Mouse (Mus musculus) intestine, postnatal 0 days (tissue): Measurements from ENCODE around the gene Prss54. TPM values are rescaled to one million over a fixed set of nuclear protein-coding genes. Genes with fewer than 3 reads are reported as not detected.
"Not testable (repeated sequence)": the region's sequence is repeated elsewhere in the genome, so short reads cannot be mapped to it uniquely, and the experiment has no call there.

Experiments
- ATAC-seq: fragments of 200-750 bp; cut with Nextera tagmentation; 2 replicates; pipeline ENCODE4 v1.8.0; 2017; ENCODE audit warnings: mild to moderate bottlenecking, moderate TSS enrichment, moderate library complexity
- H3K27ac ChIP-seq: fragments of 300-500 bp; sonication (generic); 2 replicates; pipeline ENCODE4 v1.5.1; 2014; ENCODE audit warnings: mild to moderate bottlenecking, low read depth, low read length, moderate library complexity
- H3K27me3 ChIP-seq: fragments of 300-500 bp; sonication (generic); replicated peaks from 2 replicates; pipeline ENCODE4 v1.6.1; 2014; ENCODE audit warnings: low read length, mixed read lengths; ENCODE audit not compliant: control insufficient read depth, insufficient read depth
- H3K36me3 ChIP-seq: fragments of 300-500 bp; sonication (generic); 2 replicates; pipeline ENCODE4 v1.6.1; 2014; ENCODE audit warnings: mild to moderate bottlenecking, moderate library complexity; ENCODE audit not compliant: control insufficient read depth, insufficient read depth
- H3K4me1 ChIP-seq: fragments of 300-500 bp; sonication (generic); replicated peaks from 2 replicates; pipeline ENCODE4 v1.6.1; 2014; ENCODE audit warnings: antibody characterized with exemption, low read length, mixed read lengths; ENCODE audit not compliant: control insufficient read depth, insufficient read depth
- H3K4me2 ChIP-seq: fragments of 300-500 bp; sonication (generic); replicated peaks from 2 replicates; pipeline ENCODE4 v1.6.1; 2014; ENCODE audit warnings: low read depth, mild to moderate bottlenecking, moderate library complexity
- H3K4me3 ChIP-seq: fragments of 300-500 bp; sonication (generic); 2 replicates; pipeline ENCODE4 v1.5.1; 2014; ENCODE audit warnings: low read depth, low read length
- H3K9ac ChIP-seq: fragments of 300-500 bp; sonication (generic); 2 replicates; pipeline ENCODE4 v1.6.1; 2014; ENCODE audit warnings: mild to moderate bottlenecking, low read depth, low read length
- H3K9me3 ChIP-seq: fragments of 300-500 bp; sonication (generic); 2 replicates; pipeline ENCODE4 v1.6.1; 2016; ENCODE audit warnings: mixed run types; ENCODE audit not compliant: control insufficient read depth
- CTCF ChIP-seq: sonication (generic); IDR thresholded peaks from 2 replicates; pipeline ENCODE4 v1.5.1; 2016; ENCODE audit warnings: low read depth, mild to moderate bottlenecking, control low read depth, antibody characterized with exemption, moderate library complexity
- WGBS: fragments of 180-500 bp; shearing (Covaris S2); extraction: QIAGEN DNeasy Blood & Tissue Kit; methylation state at CpG from one replicate; pipeline ENCODE4 v1.1.7; 2014; 5-methylcytosine and 5-hydroxymethylcytosine counted together
- polyA plus RNA-seq: library from polyadenylated mRNA; unstranded; fragments of >200 nt; fragmentation: Nextera tagmentation; extraction: Ambion mirVana; gene quantifications from 2 replicates; pipeline ENCODE4 v1.2.1, GENCODE M21; 2015

The Prss54 gene
- polyA plus RNA-seq, 1 experiment from 2014 or later = not detected

GRCm38 (mm10) chr8:95607210-95607609, 31.1 kb upstream of the Prss54 start:
- no peak for ATAC-seq
- H3K27ac ChIP-seq = no peak overlapping the region
- H3K9me3 ChIP-seq = no peaks in the 10 kb centered on the region
- 63% methylated on average over 9 of the region's 9 CpGs for WGBS
- H3K36me3 ChIP-seq = no peaks in the 10 kb centered on the region
- no peak overlapping the region for H3K4me3 ChIP-seq
- no peak overlapping the region for H3K9ac ChIP-seq
- H3K4me1 ChIP-seq = no peaks in the 10 kb centered on the region
- H3K4me2 ChIP-seq = no peak overlapping the region
- TF ChIP-seq CTCF = no peak
- no peaks in the 10 kb centered on the region for H3K27me3 ChIP-seq

DNA sequence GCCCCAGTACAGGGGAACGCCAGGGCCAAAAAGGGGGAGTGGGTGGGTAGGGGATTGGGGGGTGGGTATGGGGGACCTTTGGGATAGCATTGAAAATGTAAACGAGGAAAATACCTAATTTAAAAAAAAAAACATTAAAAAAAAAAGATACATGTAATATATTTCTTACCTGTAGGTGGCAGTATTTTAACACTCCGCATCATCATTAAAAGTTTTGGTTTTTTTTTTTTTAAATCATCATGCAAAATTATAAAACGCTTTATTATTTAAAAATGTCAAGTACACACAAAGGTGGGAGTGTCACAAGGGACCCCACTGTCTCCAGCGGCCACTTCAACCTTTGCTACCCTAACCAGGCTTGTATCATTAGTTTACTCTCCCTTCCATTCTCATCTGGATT, 30.4 kb upstream of the Prss54 start:
- not testable (repeated sequence) for ATAC-seq, H3K4me2 ChIP-seq, H3K27me3 ChIP-seq, H3K4me1 ChIP-seq, H3K9me3 ChIP-seq, H3K36me3 ChIP-seq, H3K4me3 ChIP-seq, H3K27ac ChIP-seq, H3K9ac ChIP-seq
- 16% methylated on average over 4 of the region's 5 CpGs for WGBS
- peak; percentile 43; the same call in 1 of the 2 replicates for TF ChIP-seq CTCF

DNA sequence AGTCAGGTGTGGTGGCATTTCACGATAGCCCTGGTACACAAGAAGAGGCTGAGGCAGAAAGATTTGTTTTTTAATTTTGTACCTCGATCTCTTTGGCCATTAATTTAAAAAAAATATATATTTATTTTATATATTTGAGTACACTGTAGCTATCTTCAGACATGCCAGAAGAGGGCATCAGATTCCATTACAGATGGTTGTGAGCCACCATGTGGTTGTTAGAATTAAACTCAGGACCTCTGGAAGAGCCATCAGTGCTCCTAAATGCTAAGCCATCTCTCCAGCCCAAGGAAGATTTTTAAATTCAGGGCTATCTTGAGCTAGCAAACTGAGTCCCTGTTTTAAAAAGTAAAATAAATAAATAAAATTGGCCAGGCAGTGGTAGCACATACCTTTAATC, 26.0 kb upstream of the Prss54 start:
- TF ChIP-seq CTCF = peak; percentile 45
- H3K36me3 ChIP-seq = no peaks in the 10 kb centered on the region
- no peak overlapping the region for H3K4me2 ChIP-seq
- no peaks in the 10 kb centered on the region for H3K27me3 ChIP-seq
- H3K4me3 ChIP-seq = no peak overlapping the region
- H3K27ac ChIP-seq = no peak overlapping the region
- H3K4me1 ChIP-seq = no peaks in the 10 kb centered on the region
- no peak overlapping the region for H3K9ac ChIP-seq
- WGBS = 74% methylated on average over 2 of the region's 2 CpGs
- H3K9me3 ChIP-seq = no peaks in the 10 kb centered on the region
- ATAC-seq = no peak

- Histone ChIP-seq H3K36me3 (no peaks in the 10 kb centered on the region), H3K27ac (no peak overlapping the region), H3K27me3 (no peaks in the 10 kb centered on the region), H3K4me2 (no peak overlapping the region), H3K9me3 (no peaks in the 10 kb centered on the region), H3K9ac (no peak overlapping the region), H3K4me1 (no peaks in the 10 kb centered on the region), H3K4me3 (no peak overlapping the region)
- WGBS = 73% methylated on average over 15 of the region's 15 CpGs
- ATAC-seq = no peak
- TF ChIP-seq CTCF = no peak
These were observed 25.2 kb upstream of the Prss54 start for GRCm38 (mm10) chr8:95601306-95601705.

DNA sequence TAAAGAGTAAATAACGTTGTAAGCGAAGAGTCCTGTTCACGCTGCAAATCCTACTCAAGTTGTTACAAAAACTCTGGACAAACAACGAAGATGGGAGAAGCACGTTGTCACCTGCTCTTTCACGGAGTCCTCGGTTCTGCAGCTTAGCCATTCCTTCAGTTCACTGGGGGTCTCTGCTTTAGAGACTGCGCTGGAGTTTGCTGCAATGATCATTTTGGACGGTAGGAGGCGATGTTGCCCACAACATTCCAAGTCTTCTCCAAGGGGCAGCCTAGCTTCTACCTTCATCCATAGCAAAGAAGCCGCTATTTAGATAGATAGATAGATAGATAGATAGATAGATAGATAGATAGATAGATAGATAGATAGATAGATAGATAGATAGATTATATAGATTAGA, 23.7 kb upstream of the Prss54 start:
- no peaks in the 10 kb centered on the region for H3K4me1 ChIP-seq
- no peak overlapping the region for H3K4me2 ChIP-seq
- no peaks in the 10 kb centered on the region for H3K27me3 ChIP-seq
- no peak for ATAC-seq
- H3K9me3 ChIP-seq = no peaks in the 10 kb centered on the region
- peak; percentile 79 for TF ChIP-seq CTCF
- H3K27ac ChIP-seq = no peak overlapping the region
- WGBS = 8% methylated on average over 11 of the region's 11 CpGs
- no peaks in the 10 kb centered on the region for H3K36me3 ChIP-seq
- no peak overlapping the region for H3K4me3 ChIP-seq
- H3K9ac ChIP-seq = no peak overlapping the region

GRCm38 (mm10) chr8:95596841-95597241, 20.7 kb upstream of the Prss54 start:
- ATAC-seq = no peak
- no peak overlapping the region for H3K4me2 ChIP-seq
- WGBS = 29% methylated on average over 4 of the region's 4 CpGs
- no peaks in the 10 kb centered on the region for H3K9me3 ChIP-seq
- TF ChIP-seq CTCF = no peak
- no peak overlapping the region for H3K27ac ChIP-seq
- no peaks in the 10 kb centered on the region for H3K4me1 ChIP-seq
- H3K36me3 ChIP-seq = no peaks in the 10 kb centered on the region
- no peak overlapping the region for H3K4me3 ChIP-seq
- no peak overlapping the region for H3K9ac ChIP-seq
- no peaks in the 10 kb centered on the region for H3K27me3 ChIP-seq

DNA sequence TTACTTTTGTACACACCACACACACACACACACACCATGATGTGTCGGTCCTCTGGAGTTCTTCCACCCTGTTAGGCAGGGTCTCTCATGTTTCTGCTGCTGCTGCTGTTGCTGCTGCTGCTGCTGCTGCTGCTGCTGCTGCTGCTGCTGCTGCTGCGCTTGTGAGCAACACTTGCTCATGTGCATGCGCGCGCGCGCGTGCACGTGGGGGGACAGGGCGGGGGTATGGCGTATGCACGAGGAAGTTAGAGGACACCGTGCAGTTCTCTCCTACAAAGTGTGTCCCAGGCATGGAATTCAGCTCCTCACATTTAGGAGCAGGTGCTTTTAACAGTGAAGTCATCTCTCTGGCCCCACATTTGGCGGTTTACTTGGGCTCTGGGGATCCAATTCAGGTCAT, 19.0 kb upstream of the Prss54 start:
- Histone ChIP-seq H3K27ac (no peak overlapping the region), H3K27me3 (no peaks in the 10 kb centered on the region), H3K4me3 (no peak overlapping the region), H3K4me2 (no peak overlapping the region), H3K36me3 (no peaks in the 10 kb centered on the region), H3K9me3 (no peaks in the 10 kb centered on the region), H3K9ac (no peak overlapping the region), H3K4me1 (no peaks in the 10 kb centered on the region)
- 84% methylated on average over 14 of the region's 14 CpGs for WGBS
- no peak for TF ChIP-seq CTCF
- ATAC-seq = no peak
